Mouse (Mus musculus) bone marrow macrophage, adult 2 months (primary cell): ENCODE measurements around the gene Ppp1cc.
"Not testable (repeated sequence)": the region's sequence is repeated elsewhere in the genome, so short reads cannot be mapped to it uniquely, and the experiment has no call there.

Source experiments
- CTCF ChIP-seq: IDR thresholded peaks from 2 replicates; pipeline ENCODE4 v1.5.1; 2012; ENCODE audit warnings: low read depth, mild to moderate bottlenecking, low read length, moderate library complexity
- POLR2A ChIP-seq: IDR thresholded peaks from 2 replicates; pipeline ENCODE4 v1.6.1; 2012; ENCODE audit warnings: mild to moderate bottlenecking, low read depth, low read length, borderline replicate concordance

DNA sequence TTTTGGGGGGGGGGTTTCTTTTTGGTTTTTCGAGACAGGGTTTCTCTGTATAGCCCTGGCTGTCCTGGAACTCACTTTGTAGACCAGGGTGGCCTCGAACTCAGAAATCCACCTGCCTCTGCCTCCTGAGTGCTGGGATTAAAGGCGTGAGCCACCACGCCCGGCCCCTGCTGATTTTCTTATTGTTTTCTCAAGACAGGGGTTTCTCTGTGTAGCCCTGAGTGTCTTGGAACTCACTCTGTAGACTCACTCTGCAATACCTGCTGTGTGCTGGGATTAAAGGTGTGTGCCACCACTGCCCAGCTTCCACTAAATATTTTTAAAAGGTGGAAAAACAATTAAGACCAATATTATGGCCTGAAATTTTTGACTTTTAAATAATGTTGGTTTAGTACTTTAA, 5.6 kb upstream of the Ppp1cc start:
- not testable (repeated sequence) for TF ChIP-seq CTCF, POLR2A
